Mouse (Mus musculus): ENCODE results near the gene St6galnac4. TPM values are rescaled to one million over a fixed set of nuclear protein-coding genes. Genes with fewer than 3 reads are reported as not detected.
A peak's percentile ranks its signal among the peaks of the same experiment; 100 is the strongest.

St6galnac4 gene
- polyA plus RNA-seq, 1 experiment = 9.4 TPM

DNA sequence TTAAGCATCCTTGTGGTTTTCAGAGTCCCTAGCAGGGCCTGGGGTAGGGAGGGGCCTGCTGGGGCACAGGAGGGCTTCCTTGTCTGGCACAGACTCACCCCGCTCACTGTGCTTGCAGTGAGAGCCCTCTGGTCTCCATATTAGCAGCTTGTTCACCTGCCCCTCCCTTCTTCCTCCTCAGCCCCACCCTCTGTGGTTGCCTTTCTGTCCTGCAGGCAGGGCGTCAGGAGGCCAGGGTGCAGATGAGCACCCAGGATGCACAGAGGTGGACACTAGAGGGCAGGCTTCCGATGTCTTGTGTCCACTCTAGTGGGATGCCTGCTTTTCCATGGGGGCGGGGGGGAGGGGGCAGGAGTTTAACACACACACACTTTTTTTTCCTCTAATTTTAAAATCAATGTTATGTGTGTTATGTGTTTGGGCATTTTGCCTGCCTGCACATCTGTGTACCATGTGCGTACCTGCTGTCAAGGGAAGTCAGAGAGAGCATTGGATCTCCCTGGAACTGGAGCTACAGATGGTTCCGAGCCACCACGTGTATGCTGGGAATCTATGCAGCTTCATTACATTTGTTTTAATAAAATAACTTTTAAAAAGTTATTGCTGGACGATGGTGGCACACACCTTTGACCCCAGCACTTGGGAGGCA lies 14.6 kb downstream of the St6galnac4 start:
- no peak overlapping the region for H3K27ac ChIP-seq (ENCODE audit: insufficient read depth, low read length)
- peaks cover 2% of the 10 kb centered on the region for H3K4me1 ChIP-seq (ENCODE audit: control insufficient read depth, insufficient read depth, low read length)
- no peaks in the 10 kb centered on the region for H3K27me3 ChIP-seq (ENCODE audit: control insufficient read depth, insufficient read depth, low read length, poor library complexity, severe bottlenecking)
- H3K4me3 ChIP-seq (ENCODE audit: low read depth, low read length) = no peak overlapping the region
- H3K9me3 ChIP-seq (replicated peaks; ENCODE audit: control insufficient read depth, insufficient read depth, low read length, poor library complexity, severe bottlenecking) = no peaks in the 10 kb centered on the region
- no peak overlapping the region for H3K9ac ChIP-seq (ENCODE audit: low read depth, poor library complexity, severe bottlenecking)
- TF ChIP-seq EP300 (IDR thresholded peaks at IDR 0.05; ENCODE audit: insufficient read depth, low read depth, low read length) = no peak
- no peak for TF ChIP-seq POLR2A (IDR thresholded peaks at IDR 0.05; ENCODE audit: insufficient read depth, low read length)
- peak; percentile 80 for TF ChIP-seq CTCF (IDR thresholded peaks at IDR 0.05; ENCODE audit: low read depth, low read length)
- H3K36me3 ChIP-seq (ENCODE audit: control insufficient read depth, insufficient read depth, low read length, poor library complexity, severe bottlenecking) = no peaks in the 10 kb centered on the region

DNA sequence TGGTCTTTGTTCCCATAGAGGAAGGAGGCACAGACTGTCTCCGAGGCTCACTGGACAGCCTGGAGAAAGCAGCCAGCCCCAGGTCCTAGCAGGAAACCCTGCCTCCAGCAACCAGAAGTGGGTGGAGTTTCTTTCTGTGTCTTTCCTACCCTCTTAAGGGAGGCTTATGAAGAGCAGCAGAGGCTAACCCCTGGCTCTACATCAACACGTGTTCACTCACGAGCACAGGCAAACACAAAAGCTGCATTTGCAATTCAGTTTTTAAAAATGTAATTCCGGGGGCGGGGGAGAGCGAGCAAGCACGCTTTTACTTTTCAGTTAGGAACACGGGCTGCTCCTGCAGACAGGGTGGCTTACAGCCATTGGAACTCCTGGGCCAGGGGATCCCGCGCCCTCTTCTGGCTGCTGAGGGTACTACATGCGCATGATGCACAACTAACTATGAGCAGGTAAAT lies 15.7 kb downstream of the St6galnac4 start:
- peak overlapping the region; percentile 64 for H3K4me3 ChIP-seq (ENCODE audit: low read depth, low read length)
- H3K9me3 ChIP-seq (replicated peaks; ENCODE audit: control insufficient read depth, insufficient read depth, low read length, poor library complexity, severe bottlenecking) = no peaks in the 10 kb centered on the region
- H3K27ac ChIP-seq (ENCODE audit: insufficient read depth, low read length) = no peak overlapping the region
- peaks cover 2% of the 10 kb centered on the region for H3K4me1 ChIP-seq (ENCODE audit: control insufficient read depth, insufficient read depth, low read length)
- H3K36me3 ChIP-seq (ENCODE audit: control insufficient read depth, insufficient read depth, low read length, poor library complexity, severe bottlenecking) = no peaks in the 10 kb centered on the region
- no peak overlapping the region for H3K9ac ChIP-seq (ENCODE audit: low read depth, poor library complexity, severe bottlenecking)
- H3K27me3 ChIP-seq (ENCODE audit: control insufficient read depth, insufficient read depth, low read length, poor library complexity, severe bottlenecking) = no peaks in the 10 kb centered on the region
- TF ChIP-seq CTCF (IDR thresholded peaks at IDR 0.05; ENCODE audit: low read depth, low read length) (peak; percentile 89), POLR2A (IDR thresholded peaks at IDR 0.05; ENCODE audit: insufficient read depth, low read length) (no peak)

DNA sequence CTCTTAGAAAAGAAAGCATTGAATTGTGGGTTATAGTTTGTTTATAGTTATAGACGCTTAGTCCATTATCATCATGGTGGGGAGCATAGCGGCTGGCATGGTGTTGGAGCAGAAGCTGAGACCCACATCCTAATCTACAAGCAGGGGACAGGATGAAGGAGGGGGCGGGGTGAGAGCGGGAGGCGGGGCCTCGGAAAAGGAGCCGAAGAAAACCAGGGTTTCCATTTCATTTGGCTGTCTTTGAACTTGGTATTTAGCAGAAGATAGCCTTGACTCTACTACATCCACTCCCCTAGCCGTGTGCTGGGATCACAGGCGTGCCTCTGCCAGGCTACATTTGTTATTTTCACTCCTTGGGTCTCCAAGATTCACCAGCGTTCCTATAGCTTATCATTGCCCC lies 17.7 kb downstream of the St6galnac4 start:
- H3K9me3 ChIP-seq (replicated peaks; ENCODE audit: control insufficient read depth, insufficient read depth, low read length, poor library complexity, severe bottlenecking) = no peaks in the 10 kb centered on the region
- H3K27me3 ChIP-seq (ENCODE audit: control insufficient read depth, insufficient read depth, low read length, poor library complexity, severe bottlenecking) = no peaks in the 10 kb centered on the region
- no peak overlapping the region for H3K27ac ChIP-seq (ENCODE audit: insufficient read depth, low read length)
- no peak overlapping the region for H3K9ac ChIP-seq (ENCODE audit: low read depth, poor library complexity, severe bottlenecking)
- no peak overlapping the region for H3K4me3 ChIP-seq (ENCODE audit: low read depth, low read length)
- H3K36me3 ChIP-seq (ENCODE audit: control insufficient read depth, insufficient read depth, low read length, poor library complexity, severe bottlenecking) = no peaks in the 10 kb centered on the region
- peaks cover 2% of the 10 kb centered on the region for H3K4me1 ChIP-seq (ENCODE audit: control insufficient read depth, insufficient read depth, low read length)
- TF ChIP-seq CTCF (IDR thresholded peaks at IDR 0.05; ENCODE audit: low read depth, low read length) (no peak), POLR2A (IDR thresholded peaks at IDR 0.05; ENCODE audit: insufficient read depth, low read length) (no peak), EP300 (IDR thresholded peaks at IDR 0.05; ENCODE audit: insufficient read depth, low read depth, low read length) (no peak)

DNA sequence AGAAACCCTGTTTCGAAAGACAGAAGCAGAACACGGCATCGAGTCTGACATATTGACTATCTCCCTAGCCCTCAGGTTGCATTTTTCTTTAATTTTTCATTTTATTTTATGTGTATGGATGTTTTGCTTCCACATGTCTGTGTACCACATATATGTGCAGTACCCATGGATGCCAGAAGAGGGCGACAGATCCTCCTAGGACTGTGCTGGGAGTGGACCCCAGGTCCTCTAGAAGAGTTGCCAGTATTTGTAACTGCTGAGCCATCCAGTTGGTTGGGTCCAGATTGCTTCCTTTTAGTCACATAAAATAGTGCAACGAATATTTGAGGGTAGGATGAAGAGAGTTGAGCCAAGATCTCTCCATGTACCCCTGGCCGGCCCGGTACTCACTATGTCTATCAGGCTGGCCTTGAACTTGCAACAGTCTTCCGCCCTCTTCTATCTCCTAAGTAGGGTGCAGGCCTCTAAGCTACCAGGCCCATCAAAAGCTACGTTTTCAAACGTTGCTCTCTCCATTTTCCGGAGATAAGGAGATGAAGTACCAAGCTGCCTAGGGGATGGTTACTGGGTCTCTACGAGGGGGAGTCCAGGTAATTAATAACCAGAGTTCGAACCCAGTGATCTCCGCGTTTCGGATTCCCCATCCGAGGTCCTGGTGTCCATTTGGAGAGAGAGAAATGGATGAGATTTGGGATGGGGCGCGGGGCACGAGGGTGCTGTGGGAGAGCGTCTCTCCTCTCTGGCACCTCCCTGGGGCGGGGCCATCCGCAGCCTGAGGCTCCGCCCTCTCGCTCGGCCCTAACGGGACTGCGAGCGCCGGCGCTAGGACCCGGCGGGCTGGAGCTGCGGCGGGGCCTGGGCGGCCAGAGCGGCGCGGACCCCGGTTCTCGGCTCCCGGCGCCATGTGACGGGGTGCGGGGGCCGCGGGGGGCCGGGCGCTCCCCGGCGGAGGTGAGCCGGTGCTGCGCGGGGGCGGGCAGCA lies 19.6 kb downstream of the St6galnac4 start:
- H3K36me3 ChIP-seq (ENCODE audit: control insufficient read depth, insufficient read depth, low read length, poor library complexity, severe bottlenecking) = no peaks in the 10 kb centered on the region
- no peak for TF ChIP-seq EP300 (IDR thresholded peaks at IDR 0.05; ENCODE audit: insufficient read depth, low read depth, low read length)
- TF ChIP-seq POLR2A (IDR thresholded peaks at IDR 0.05; ENCODE audit: insufficient read depth, low read length) = peak; percentile 37
- peak; percentile 83 for TF ChIP-seq CTCF (IDR thresholded peaks at IDR 0.05; ENCODE audit: low read depth, low read length)
- 0 out of 2 replicates have a peak overlapping the region, but pooled peaks have one; percentile 4 for H3K27ac ChIP-seq (ENCODE audit: insufficient read depth, low read length)
- peaks cover 4% of the 10 kb centered on the region for H3K4me1 ChIP-seq (ENCODE audit: control insufficient read depth, insufficient read depth, low read length)
- peak overlapping the region; percentile 73 for H3K9ac ChIP-seq (ENCODE audit: low read depth, poor library complexity, severe bottlenecking)
- H3K27me3 ChIP-seq (ENCODE audit: control insufficient read depth, insufficient read depth, low read length, poor library complexity, severe bottlenecking) = no peaks in the 10 kb centered on the region
- H3K9me3 ChIP-seq (replicated peaks; ENCODE audit: control insufficient read depth, insufficient read depth, low read length, poor library complexity, severe bottlenecking) = no peaks in the 10 kb centered on the region
- H3K4me3 ChIP-seq (ENCODE audit: low read depth, low read length) = peak overlapping the region; percentile 73

DNA sequence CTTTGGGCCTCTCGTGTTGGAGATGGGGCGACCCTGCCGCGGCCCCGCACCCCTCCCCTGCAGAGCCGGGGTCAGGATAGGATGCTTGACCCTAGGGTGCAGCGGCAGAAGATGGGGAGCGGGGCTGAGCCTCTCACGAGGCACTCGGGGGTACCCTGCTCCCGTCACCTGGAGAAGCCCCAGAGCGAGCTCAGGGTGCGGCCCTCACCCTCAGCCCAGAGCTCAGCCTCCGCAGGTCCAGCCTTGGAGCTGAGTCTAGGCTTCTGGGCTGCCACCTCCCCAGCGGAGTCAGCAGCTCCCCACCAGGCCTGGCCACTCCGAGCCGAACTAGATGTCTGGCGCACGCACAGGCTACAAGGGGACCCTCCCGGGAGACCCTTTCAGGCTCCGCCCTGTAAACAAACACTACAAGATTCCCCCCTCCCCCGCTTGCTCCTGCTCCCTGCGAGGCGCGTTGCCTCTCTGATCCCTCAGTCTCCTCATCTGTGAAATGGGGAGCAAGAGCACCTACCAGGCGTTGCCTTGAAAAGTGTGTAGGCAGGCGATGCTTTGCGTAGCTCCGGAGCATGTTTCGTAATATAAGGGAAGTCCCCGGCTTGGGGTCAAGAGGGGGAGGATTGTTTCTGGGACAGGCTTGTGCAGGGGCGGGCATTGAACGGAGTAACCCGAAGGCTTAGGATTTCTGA lies 20.5 kb downstream of the St6galnac4 start:
- Histone ChIP-seq H3K4me3 (ENCODE audit: low read depth, low read length) (peak overlapping the region; percentile 73), H3K9ac (ENCODE audit: low read depth, poor library complexity, severe bottlenecking) (peak overlapping the region; percentile 73), H3K27ac (ENCODE audit: insufficient read depth, low read length) (no peak overlapping the region), H3K27me3 (ENCODE audit: control insufficient read depth, insufficient read depth, low read length, poor library complexity, severe bottlenecking) (no peaks in the 10 kb centered on the region), H3K36me3 (ENCODE audit: control insufficient read depth, insufficient read depth, low read length, poor library complexity, severe bottlenecking) (no peaks in the 10 kb centered on the region), H3K9me3 (replicated peaks; ENCODE audit: control insufficient read depth, insufficient read depth, low read length, poor library complexity, severe bottlenecking) (no peaks in the 10 kb centered on the region), H3K4me1 (ENCODE audit: control insufficient read depth, insufficient read depth, low read length) (peaks cover 7% of the 10 kb centered on the region)
- no peak for TF ChIP-seq CTCF (IDR thresholded peaks at IDR 0.05; ENCODE audit: low read depth, low read length)
- no peak for TF ChIP-seq POLR2A (IDR thresholded peaks at IDR 0.05; ENCODE audit: insufficient read depth, low read length)
- TF ChIP-seq EP300 (IDR thresholded peaks at IDR 0.05; ENCODE audit: insufficient read depth, low read depth, low read length) = no peak
